Mouse (Mus musculus) olfactory bulb, adult 2 months (tissue): ENCODE data around the gene Pcgf2. TPM values are rescaled to one million over a fixed set of nuclear protein-coding genes. Genes with fewer than 3 reads are reported as not detected.
A peak's percentile ranks its signal among the peaks of the same experiment; 100 is the strongest.

Source experiments
- H3K27ac ChIP-seq: fragments of 200-500 bp; 2 replicates; pipeline ENCODE4 v1.5.1; 2012; ENCODE audit warnings: low read depth, low read length; ENCODE audit not compliant: insufficient read depth
- H3K4me1 ChIP-seq: fragments of 200-500 bp; 2 replicates; pipeline ENCODE4 v1.6.1; 2012; ENCODE audit warnings: low read length; ENCODE audit not compliant: control insufficient read depth, insufficient read depth
- H3K4me3 ChIP-seq: fragments of 200-500 bp; 2 replicates; pipeline ENCODE4 v1.5.1; 2012; ENCODE audit warnings: mild to moderate bottlenecking, low read depth, low read length, moderate library complexity; ENCODE audit not compliant: insufficient read depth
- CTCF ChIP-seq: fragments of 200-500 bp; IDR thresholded peaks from 2 replicates; pipeline ENCODE4 v1.5.1; 2012; ENCODE audit warnings: low read depth, mild to moderate bottlenecking, low read length, moderate library complexity; ENCODE audit not compliant: insufficient read depth
- POLR2A ChIP-seq: fragments of 200-500 bp; IDR thresholded peaks from 2 replicates; pipeline ENCODE4 v1.6.1; 2012; ENCODE audit warnings: mild to moderate bottlenecking, low read depth, low read length, moderate library complexity; ENCODE audit not compliant: insufficient read depth
- WGBS: fragments of 180-500 bp; shearing (Covaris S2); methylation state at CpG from one replicate; pipeline ENCODE4 v1.1.7; 2018; 5-methylcytosine and 5-hydroxymethylcytosine counted together
- polyA plus RNA-seq: library from polyadenylated mRNA; stranded (reverse); fragments of >200 nt; gene quantifications from 2 replicates; pipeline ENCODE4 v1.2.4, GENCODE M21; 2012; ENCODE audit warnings: low replicate concordance; ENCODE audit not compliant: missing spikeins, insufficient read depth, insufficient read length

Gene Pcgf2
- polyA plus RNA-seq, 1 experiment = not detected

- Histone ChIP-seq H3K4me1 (peaks cover 45% of the 10 kb centered on the region), H3K27ac (peak overlapping the region; percentile 1; the same call in 1 of the 2 replicates), H3K4me3 (peak overlapping the region; percentile 63)
- WGBS = under 1% methylated on average over 57 of the region's 63 CpGs
- no peak for TF ChIP-seq POLR2A
- TF ChIP-seq CTCF = peak; percentile 29; the same call in 1 of the 2 replicates
These were observed 1.3 kb downstream of the Pcgf2 start for GRCm38 (mm10) chr11:97698741-97699611.

- Histone ChIP-seq H3K4me1 (peaks cover 42% of the 10 kb centered on the region), H3K27ac (no peak overlapping the region), H3K4me3 (peak overlapping the region; percentile 63)
- TF ChIP-seq CTCF = no peak
- no peak for TF ChIP-seq POLR2A
- WGBS = 4% methylated on average over 14 of the region's 14 CpGs
These were observed 2.3 kb downstream of the Pcgf2 start for GRCm38 (mm10) chr11:97697891-97698529.

GRCm38 (mm10) chr11:97697199-97697890, 3.0 kb downstream of the Pcgf2 start:
- 53% methylated on average over 11 of the region's 11 CpGs for WGBS
- H3K4me1 ChIP-seq = peaks cover 42% of the 10 kb centered on the region
- H3K27ac ChIP-seq = no peak overlapping the region

GRCm38 (mm10) chr11:97696669-97697068, 3.6 kb downstream of the Pcgf2 start:
- Histone ChIP-seq H3K4me1 (peaks cover 42% of the 10 kb centered on the region), H3K27ac (no peak overlapping the region), H3K4me3 (no peak overlapping the region)
- WGBS = 71% methylated on average over 8 of the region's 8 CpGs
- TF ChIP-seq CTCF (no peak), POLR2A (no peak)

More at GRCm38 (mm10) chr11:97697199-97697890, 3.0 kb downstream of the Pcgf2 start:
- TF ChIP-seq CTCF (no peak), POLR2A (no peak)
- peak overlapping the region; percentile 63 for H3K4me3 ChIP-seq

GRCm38 (mm10) chr11:97695712-97696401, 4.4 kb downstream of the Pcgf2 start:
- no peak for TF ChIP-seq POLR2A
- WGBS = 35% methylated on average over 9 of the region's 9 CpGs
- H3K4me1 ChIP-seq = peaks cover 36% of the 10 kb centered on the region
- H3K27ac ChIP-seq = no peak overlapping the region
- no peak overlapping the region for H3K4me3 ChIP-seq

- H3K4me3 ChIP-seq = no peak overlapping the region
- 26% methylated on average over 17 of the region's 17 CpGs for WGBS
- H3K4me1 ChIP-seq = peaks cover 36% of the 10 kb centered on the region
- no peak for TF ChIP-seq POLR2A
- TF ChIP-seq CTCF = no peak
- no peak overlapping the region for H3K27ac ChIP-seq
These were observed 5.2 kb downstream of the Pcgf2 start for GRCm38 (mm10) chr11:97694921-97695711.

GRCm38 (mm10) chr11:97694435-97694834, 5.9 kb downstream of the Pcgf2 start:
- TF ChIP-seq POLR2A (no peak), CTCF (no peak)
- Histone ChIP-seq H3K4me1 (peaks cover 40% of the 10 kb centered on the region), H3K4me3 (no peak overlapping the region), H3K27ac (no peak overlapping the region)
- 48% methylated on average over 4 of the region's 4 CpGs for WGBS

GRCm38 (mm10) chr11:97689861-97690260, 10.4 kb downstream of the Pcgf2 start:
- WGBS = 20% methylated on average over 10 of the region's 10 CpGs
- H3K27ac ChIP-seq = no peak overlapping the region

More at GRCm38 (mm10) chr11:97689861-97690260, 10.4 kb downstream of the Pcgf2 start:
- H3K4me3 ChIP-seq = no peak overlapping the region
- peaks cover 19% of the 10 kb centered on the region for H3K4me1 ChIP-seq
- TF ChIP-seq POLR2A (no peak), CTCF (peak; percentile 98)
